Mouse (Mus musculus) myocyte (in vitro differentiated cells): Measurements from ENCODE around the gene Lpp. TPM values are rescaled to one million over a fixed set of nuclear protein-coding genes. Genes with fewer than 3 reads are reported as not detected.

ENCODE experiments used
- H3K27me3 ChIP-seq: one replicate; pipeline ENCODE4 v1.6.1; 2011; ENCODE audit not compliant: control insufficient read depth, insufficient read depth, insufficient read length
- H3K36me3 ChIP-seq: one replicate; pipeline ENCODE4 v1.6.1; 2011; ENCODE audit not compliant: control insufficient read depth, insufficient read depth
- H3K4me2 ChIP-seq: one replicate; pipeline ENCODE4 v1.6.1; 2011; ENCODE audit warnings: low read depth, control low read depth
- H3K4me3 ChIP-seq: one replicate; pipeline ENCODE4 v1.5.1; 2011; ENCODE audit warnings: mild to moderate bottlenecking, control low read depth, moderate library complexity
- H3K79me2 ChIP-seq: one replicate; pipeline ENCODE4 v1.6.1; 2011; ENCODE audit not compliant: control insufficient read depth, insufficient read depth
- H3ac ChIP-seq: one replicate; pipeline ENCODE4 v1.6.1; 2011; ENCODE audit not compliant: control insufficient read depth, insufficient read length
- CEBPB ChIP-seq: IDR thresholded peaks from 2 replicates; pipeline ENCODE4 v1.6.1; 2011; ENCODE audit warnings: mild to moderate bottlenecking, moderate library complexity; ENCODE audit not compliant: poor library complexity, insufficient read depth, severe bottlenecking
- E2F4 ChIP-seq: IDR thresholded peaks from one replicate; pipeline ENCODE4 v1.6.1; 2011; ENCODE audit warnings: mild to moderate bottlenecking, control low read depth, moderate library complexity; ENCODE audit not compliant: insufficient read depth
- MAX ChIP-seq: IDR thresholded peaks from one replicate; pipeline ENCODE4 v1.6.1; 2011; ENCODE audit warnings: low read depth, mild to moderate bottlenecking, control low read depth
- MYOD1 ChIP-seq, 3 experiments: IDR thresholded peaks; one replicate each; pipeline ENCODE4 v1.6.1; 2011; ENCODE audit warnings: control low read depth in 2 of 3, low read depth in 2 of 3, mild to moderate bottlenecking in 2 of 3, moderate library complexity in 1 of 3; ENCODE audit not compliant: insufficient read length in 2 of 3, control insufficient read depth in 1 of 3
- MYOG ChIP-seq, 3 experiments: IDR thresholded peaks; one replicate each; pipeline ENCODE4 v1.6.1; 2011; ENCODE audit warnings: control low read depth in 2 of 3, low read depth in 2 of 3, mild to moderate bottlenecking in 2 of 3; ENCODE audit not compliant: insufficient read length in 2 of 3, control insufficient read depth in 1 of 3, insufficient read depth in 1 of 3
- POLR2A ChIP-seq: IDR thresholded peaks from one replicate; pipeline ENCODE4 v1.6.1; 2011; ENCODE audit warnings: low read depth, mild to moderate bottlenecking, control low read depth, moderate library complexity; ENCODE audit not compliant: insufficient read length
- POLR2AphosphoS2 ChIP-seq: IDR thresholded peaks from one replicate; pipeline ENCODE4 v1.6.1; 2011; ENCODE audit warnings: low read depth, control low read depth; ENCODE audit not compliant: insufficient read length
- REST ChIP-seq: IDR thresholded peaks from one replicate; pipeline ENCODE4 v1.6.1; 2011; ENCODE audit warnings: mild to moderate bottlenecking, control low read depth, moderate library complexity; ENCODE audit not compliant: insufficient read depth, insufficient read length
- SRF ChIP-seq: IDR thresholded peaks from one replicate; pipeline ENCODE4 v1.6.1; 2011; ENCODE audit warnings: low read depth; ENCODE audit not compliant: control insufficient read depth, insufficient read length
- TCF12 ChIP-seq: IDR thresholded peaks from one replicate; pipeline ENCODE4 v1.6.1; 2011; ENCODE audit warnings: mild to moderate bottlenecking, control low read depth; ENCODE audit not compliant: poor library complexity, insufficient read depth, severe bottlenecking
- TCF3 ChIP-seq: IDR thresholded peaks from one replicate; pipeline ENCODE4 v1.6.1; 2011; ENCODE audit warnings: low read depth, control low read depth; ENCODE audit not compliant: insufficient read length
- USF1 ChIP-seq: IDR thresholded peaks from one replicate; pipeline ENCODE4 v1.6.1; 2011; ENCODE audit warnings: low read depth, mild to moderate bottlenecking, control low read depth, moderate library complexity
- polyA plus RNA-seq: library from polyadenylated mRNA; unstranded; fragments of >200 nt; fragmentation: generic; extraction: Trizol; gene quantifications from one replicate; pipeline ENCODE4 v1.2.1, GENCODE M21; 2012; ENCODE audit warnings: missing spikeins

The Lpp gene
- polyA plus RNA-seq, 1 experiment, result 4.8 TPM

DNA sequence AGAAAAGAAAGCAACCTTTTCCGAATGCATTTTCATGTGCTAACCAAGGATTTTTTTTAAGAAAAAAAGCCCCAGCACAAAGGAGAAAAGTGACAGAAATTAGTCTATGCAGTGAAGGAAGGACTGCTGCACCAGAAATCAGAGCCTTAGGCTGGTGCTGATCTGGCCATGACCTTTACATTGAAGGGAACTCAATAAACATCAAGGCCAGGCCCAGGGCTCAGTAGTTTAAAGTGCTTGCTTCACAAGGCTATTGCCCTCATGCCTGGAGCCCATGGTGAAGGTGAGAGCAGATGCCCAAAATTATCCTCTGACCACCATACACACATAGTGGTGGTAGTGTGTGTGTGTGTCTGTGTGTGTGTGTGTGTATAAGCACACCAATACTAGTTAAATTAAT lies 519.1 kb downstream of the Lpp start:
- no peak for TF ChIP-seq MAX
- TF ChIP-seq SRF, result no peak
- TF ChIP-seq CEBPB, result no peak
- TF ChIP-seq MYOD1 (IDR thresholded peaks at IDR 0.05; ENCODE audit: control insufficient read depth in 1 of 3, insufficient read length in 2 of 3, low read depth in 2 of 3), result no peak
- Histone ChIP-seq H3K4me2 (no peak overlapping the region), H3K79me2 (no peaks in the 10 kb centered on the region), H3ac (no peak overlapping the region), H3K4me3 (no peak overlapping the region), H3K27me3 (no peaks in the 10 kb centered on the region), H3K36me3 (no peaks in the 10 kb centered on the region)

- TF ChIP-seq E2F4 (no peak), MAX (no peak), REST (no peak), POLR2AphosphoS2 (no peak), USF1 (no peak)
- no peaks in the 10 kb centered on the region for H3K27me3 ChIP-seq
- no peak overlapping the region for H3K4me3 ChIP-seq
- peak overlapping the region; percentile 75 for H3K4me2 ChIP-seq
- H3K36me3 ChIP-seq, result no peaks in the 10 kb centered on the region
- H3ac ChIP-seq, result no peak overlapping the region
- no peaks in the 10 kb centered on the region for H3K79me2 ChIP-seq
These were observed 519.7 kb downstream of the Lpp start for GRCm38 (mm10) chr16:24913021-24913420.

DNA sequence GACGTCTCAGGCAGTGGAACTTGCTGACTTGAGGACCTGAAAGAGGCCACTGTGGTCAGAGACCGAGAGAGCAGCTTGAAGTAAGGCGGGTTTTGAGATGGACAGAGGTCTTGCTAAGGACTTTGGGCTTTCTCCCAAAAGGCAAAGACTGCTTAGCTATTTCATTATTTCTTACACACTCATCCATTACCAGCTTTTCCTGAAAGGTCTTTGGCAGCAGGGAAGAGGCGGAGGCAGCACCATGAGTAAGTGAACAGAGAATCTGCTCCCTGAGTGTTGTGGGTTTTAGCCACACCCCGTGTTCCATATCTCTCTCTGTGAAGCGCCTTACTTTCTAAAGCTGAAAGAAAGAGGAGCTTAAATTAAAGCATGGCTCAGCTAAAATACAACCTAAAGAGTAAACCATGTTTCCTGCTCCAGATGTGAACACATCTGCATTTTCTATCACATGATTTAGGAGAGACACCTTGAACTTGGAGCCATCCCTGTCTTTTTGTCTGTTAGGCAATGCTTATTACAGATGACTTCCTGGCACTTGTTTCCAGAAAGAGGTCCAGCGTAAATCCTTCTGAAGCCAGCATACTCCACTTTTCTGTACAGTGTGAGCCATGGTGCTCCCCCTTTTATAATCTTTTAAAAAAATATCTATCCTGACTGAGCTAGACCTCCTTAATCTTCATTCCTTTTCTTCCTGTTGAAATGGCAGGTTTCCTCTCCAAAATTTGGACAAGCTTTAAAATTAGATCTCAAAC lies 520.5 kb downstream of the Lpp start:
- Histone ChIP-seq H3K4me2 (peak overlapping the region; percentile 75), H3K79me2 (no peaks in the 10 kb centered on the region), H3K4me3 (no peak overlapping the region), H3K36me3 (no peaks in the 10 kb centered on the region), H3K27me3 (no peaks in the 10 kb centered on the region), H3ac (no peak overlapping the region)
- TF ChIP-seq POLR2A, result no peak
- TF ChIP-seq REST, result no peak
- TF ChIP-seq CEBPB, result no peak
- TF ChIP-seq MAX, result no peak
- no peak for TF ChIP-seq SRF
- no peak for TF ChIP-seq USF1
- no peak for TF ChIP-seq MYOG (IDR thresholded peaks at IDR 0.05; ENCODE audit: control insufficient read depth in 1 of 3, insufficient read depth in 1 of 3, insufficient read length in 2 of 3, low read depth in 2 of 3)
- no peak for TF ChIP-seq E2F4
- TF ChIP-seq MYOD1 (IDR thresholded peaks at IDR 0.05; ENCODE audit: control insufficient read depth in 1 of 3, insufficient read length in 2 of 3, low read depth in 2 of 3), result no peak
- TF ChIP-seq POLR2AphosphoS2, result no peak
- TF ChIP-seq TCF12, result no peak
- no peak for TF ChIP-seq TCF3

- H3K36me3 ChIP-seq, result no peaks in the 10 kb centered on the region
- H3K4me3 ChIP-seq, result no peak overlapping the region
- H3K79me2 ChIP-seq, result no peaks in the 10 kb centered on the region
- H3K4me2 ChIP-seq, result peak overlapping the region; percentile 75
- no peaks in the 10 kb centered on the region for H3K27me3 ChIP-seq
- TF ChIP-seq POLR2AphosphoS2 (no peak), SRF (no peak), MAX (no peak), MYOD1 (IDR thresholded peaks at IDR 0.05; ENCODE audit: control insufficient read depth in 1 of 3, insufficient read length in 2 of 3, low read depth in 2 of 3) (no peak), MYOG (IDR thresholded peaks at IDR 0.05; ENCODE audit: control insufficient read depth in 1 of 3, insufficient read depth in 1 of 3, insufficient read length in 2 of 3, low read depth in 2 of 3) (no peak), REST (no peak), POLR2A (no peak)
- H3ac ChIP-seq, result no peak overlapping the region
These were observed 521.1 kb downstream of the Lpp start for GRCm38 (mm10) chr16:24914393-24914751.

DNA sequence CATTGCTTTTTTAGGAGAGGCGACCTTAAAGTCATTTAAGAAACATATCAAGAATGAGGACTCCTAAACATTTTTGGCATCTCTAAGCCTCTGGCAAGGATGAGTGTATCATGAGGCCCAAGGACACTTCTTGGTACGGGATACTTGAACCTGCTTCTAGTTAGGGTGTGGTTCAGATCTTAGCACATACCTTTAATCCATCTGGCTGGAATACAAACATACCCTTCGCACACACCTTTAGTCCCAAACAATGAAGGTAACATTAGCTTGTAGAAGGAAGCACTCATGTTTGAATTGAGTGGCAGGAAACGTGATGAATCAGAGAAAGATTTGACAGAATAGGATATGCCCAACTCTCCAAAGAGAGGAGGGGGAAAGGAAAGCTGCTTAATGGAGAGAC lies 522.2 kb downstream of the Lpp start:
- Histone ChIP-seq H3ac (no peak overlapping the region), H3K27me3 (no peaks in the 10 kb centered on the region), H3K36me3 (no peaks in the 10 kb centered on the region), H3K4me3 (no peak overlapping the region), H3K4me2 (no peak overlapping the region), H3K79me2 (no peaks in the 10 kb centered on the region)
- TF ChIP-seq E2F4 (no peak), MAX (no peak), SRF (no peak), TCF12 (no peak), TCF3 (no peak), USF1 (no peak)
